Mouse (Mus musculus) B cell, adult 2 months (primary cell): ENCODE measurements around the gene Sdc3.
A peak's percentile ranks its signal among the peaks of the same experiment; 100 is the strongest.

Source experiments
- DNase-seq, 2 experiments: peaks; one replicate each; pipeline ENCODE4 v3.0.0; 2022

Gene Sdc3

DNA sequence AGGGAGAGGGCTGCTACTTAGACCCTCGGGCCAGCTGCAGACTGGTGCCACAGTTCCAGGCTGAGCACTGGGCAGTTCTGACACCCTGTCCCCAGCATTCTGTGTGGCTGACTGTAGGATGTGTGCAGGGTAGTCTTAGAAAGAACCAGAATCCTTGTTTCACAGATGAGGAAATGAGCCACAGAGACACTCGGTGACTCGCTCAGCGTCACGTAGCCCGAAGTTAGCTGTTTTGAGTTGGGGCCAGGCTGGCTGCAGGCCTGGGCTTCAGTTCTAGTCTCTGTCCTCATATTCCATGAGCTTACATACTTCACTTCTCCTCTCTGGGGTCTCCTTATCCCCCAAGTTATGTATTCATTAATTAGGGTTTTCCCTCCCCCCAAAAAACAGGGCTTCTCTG lies 3.6 kb downstream of the Sdc3 start:
- DNase-seq, result no peak

DNA sequence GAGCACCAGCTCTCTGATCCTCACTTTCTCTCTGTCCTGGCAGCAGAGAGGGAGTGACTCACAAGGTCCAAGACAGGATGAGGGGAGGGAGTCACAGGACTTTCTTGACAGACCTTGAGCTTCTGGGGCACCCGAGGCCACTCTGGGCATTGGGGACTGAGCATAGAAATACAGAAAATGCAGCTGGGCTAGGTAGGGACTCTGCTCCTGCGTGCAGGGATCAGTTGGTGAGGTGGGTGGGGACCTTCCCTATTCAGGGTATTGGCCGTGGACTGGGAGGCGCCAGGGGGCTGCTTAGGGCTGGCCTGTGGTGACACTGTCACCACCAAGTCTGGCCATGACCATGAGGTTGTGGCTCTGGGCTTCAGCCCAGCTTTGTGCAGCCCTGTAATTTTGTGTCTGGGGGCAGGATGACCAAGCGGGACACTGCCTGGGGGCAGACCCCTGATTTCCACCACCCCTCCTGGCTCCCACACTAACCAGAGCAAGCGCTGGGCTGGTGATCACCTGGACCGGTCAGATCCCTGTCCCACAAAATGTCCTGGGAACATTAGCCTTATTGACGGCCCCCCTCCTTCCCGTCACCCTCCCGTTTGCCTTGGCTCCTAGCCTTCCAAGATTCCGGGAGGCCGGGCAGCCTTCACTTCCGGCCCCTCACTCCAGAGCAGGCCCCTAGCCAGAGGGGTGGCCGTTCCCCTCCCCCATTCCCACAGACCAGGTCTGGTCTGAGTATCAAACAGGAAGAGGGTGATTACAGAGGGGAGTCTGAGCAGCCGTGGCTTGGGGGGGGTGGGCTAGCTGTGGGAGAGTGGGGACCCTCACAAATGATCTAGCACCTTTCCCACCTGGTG lies 5.1 kb downstream of the Sdc3 start:
- no peak for DNase-seq

GRCm38 (mm10) chr4:130798416-130798815 lies 6.1 kb downstream of the Sdc3 start:
- no peak for DNase-seq

DNA sequence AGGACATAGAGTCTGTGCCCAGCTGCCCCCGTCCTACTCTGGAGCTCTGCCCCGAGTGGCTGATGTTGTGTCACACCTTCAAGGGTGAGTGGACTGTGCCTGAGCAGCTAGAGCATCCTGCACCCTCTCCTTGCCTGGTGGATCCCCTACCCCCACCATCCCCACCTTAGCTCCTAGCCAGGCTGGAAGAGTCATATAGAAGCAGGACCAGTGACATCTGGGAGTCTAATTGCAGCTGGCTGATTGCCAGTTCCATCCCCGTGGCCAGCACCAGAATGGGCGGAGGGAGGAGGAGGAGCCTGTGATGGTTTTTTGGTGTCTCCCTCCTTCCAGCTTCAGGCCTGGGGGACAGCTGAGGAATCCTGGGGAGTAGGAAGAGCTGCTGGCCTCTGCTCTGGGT lies 6.8 kb downstream of the Sdc3 start:
- DNase-seq, result no peak

DNA sequence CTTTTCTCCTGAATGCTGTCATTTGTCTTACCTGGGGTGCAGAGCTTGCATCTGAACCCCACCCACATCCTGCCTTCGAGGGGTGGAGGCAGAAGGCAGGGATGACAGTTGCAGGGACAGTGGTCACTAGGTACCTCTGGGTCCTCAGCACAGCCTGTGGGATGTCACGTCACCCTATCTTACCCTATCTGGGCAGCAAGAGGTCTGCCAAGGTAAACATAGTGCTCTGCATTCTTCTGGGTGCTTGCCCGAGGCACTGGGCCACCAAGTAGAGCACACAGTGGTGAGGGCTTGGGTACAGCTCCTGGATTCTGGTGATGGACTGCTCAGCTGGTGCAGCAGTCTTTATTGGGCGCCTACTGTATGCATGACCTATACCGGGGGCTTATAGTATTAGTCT lies 7.2 kb downstream of the Sdc3 start:
- no peak for DNase-seq

DNA sequence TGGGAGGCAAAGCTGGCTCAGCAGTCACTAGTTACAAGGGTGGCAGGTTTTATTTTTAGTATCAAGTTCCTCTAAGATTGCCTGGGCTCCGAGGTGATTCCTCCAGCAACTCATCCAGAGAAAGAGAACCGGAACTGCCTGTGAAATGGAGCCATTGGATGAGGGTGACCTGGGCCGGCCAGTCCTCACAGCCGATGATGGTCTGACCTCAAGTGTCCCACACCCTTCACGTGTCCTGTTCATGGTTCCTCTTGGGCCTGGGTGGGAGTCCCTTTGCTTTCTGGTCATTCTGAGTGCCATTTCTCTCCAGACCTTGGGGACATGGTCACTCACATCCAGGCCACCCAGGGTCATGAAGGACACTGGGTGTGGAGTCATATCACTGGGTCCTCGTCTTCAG lies 7.8 kb downstream of the Sdc3 start:
- no peak for DNase-seq

DNA sequence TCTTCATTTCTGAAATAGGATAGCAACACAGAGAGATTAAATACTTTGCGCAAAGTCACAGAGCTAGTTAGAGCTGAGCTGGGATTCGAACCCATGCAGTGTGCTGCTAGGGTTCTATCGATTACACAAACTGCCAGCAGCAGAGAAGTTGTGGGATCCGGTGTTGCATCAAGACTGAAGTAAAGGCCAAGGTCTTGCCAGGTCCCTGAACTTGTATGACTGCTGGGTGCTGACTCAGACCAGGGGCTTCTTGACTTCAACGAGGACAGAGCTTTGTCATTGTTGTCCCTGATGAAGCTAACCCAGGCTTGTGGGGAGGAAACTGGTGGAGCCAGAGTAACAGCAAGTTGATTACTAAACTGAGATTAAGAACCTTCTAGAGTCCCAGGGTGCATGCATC lies 8.9 kb downstream of the Sdc3 start:
- no peak for DNase-seq

GRCm38 (mm10) chr4:130801624-130802329 lies 9.4 kb downstream of the Sdc3 start:
- DNase-seq, result peak; percentile 26 to 33

DNA sequence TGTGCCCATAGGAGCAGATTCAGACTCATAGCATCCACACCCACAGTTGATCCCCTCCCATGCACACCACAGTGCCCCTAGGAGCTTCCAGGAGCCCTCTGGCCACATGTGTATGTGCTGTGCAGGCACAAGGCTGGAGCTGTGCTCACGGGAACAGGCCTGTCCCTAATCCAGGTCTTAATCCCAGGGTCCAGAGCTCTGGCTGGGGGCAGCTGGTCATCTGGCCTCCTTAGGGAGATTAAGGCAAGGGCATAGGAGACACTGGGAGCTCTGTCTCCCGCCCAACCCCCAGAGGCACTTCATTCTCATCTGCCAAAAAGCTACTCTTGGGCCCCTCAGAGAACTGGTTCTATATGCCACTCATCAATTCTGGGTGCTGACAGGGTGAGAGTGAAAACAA lies 11.3 kb downstream of the Sdc3 start:
- DNase-seq, result no peak

DNA sequence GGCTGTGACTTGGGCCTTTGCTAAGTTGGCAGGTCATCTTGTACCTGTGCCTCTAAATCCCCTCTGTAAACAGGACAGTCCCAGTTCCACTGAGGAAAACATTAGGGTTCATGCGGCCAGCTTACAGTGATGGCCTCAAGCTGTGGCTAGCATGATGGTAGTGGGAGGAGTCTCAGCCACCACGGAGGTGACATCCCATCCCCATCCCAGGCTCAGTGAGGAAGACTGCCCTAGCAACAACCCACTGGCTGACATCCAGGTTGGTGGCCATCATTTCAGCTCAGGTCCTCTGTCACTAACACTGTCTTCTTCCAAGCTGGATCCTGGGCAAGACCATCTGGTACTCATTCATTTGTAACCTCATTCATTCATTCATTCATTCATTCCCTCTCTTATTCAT lies 12.0 kb downstream of the Sdc3 start:
- DNase-seq, result no peak

DNA sequence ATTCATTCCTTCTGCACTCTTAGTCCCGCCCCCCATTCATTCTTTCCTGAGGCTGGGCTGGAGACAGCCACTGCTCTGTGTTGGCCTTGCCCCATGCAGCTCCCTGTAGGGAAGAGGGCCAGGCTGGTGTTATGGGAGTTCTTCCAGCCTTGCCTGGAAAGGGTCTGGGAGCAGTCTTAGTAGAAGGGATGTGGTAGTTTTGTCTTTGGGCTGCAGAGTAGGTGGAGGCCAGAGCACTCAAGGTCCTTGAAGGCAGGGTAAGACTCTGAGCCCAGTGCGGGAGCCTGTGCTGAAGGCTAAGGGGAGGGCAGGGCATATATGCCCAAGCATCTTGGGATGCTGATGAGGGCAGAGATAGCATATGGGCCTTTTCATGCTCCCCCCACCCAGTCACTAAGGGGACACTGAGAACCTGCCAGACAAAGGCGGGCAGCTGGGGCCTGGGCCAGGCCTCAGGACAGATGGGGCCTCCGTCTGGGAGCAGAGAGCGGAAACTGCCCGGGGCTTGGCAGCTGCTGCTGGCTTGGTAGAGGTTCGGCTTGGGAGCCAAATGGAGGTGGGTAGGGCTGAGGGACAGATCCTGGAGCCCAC lies 12.5 kb downstream of the Sdc3 start:
- DNase-seq, result no peak

GRCm38 (mm10) chr4:130805746-130806145 lies 13.4 kb downstream of the Sdc3 start:
- no peak for DNase-seq

DNA sequence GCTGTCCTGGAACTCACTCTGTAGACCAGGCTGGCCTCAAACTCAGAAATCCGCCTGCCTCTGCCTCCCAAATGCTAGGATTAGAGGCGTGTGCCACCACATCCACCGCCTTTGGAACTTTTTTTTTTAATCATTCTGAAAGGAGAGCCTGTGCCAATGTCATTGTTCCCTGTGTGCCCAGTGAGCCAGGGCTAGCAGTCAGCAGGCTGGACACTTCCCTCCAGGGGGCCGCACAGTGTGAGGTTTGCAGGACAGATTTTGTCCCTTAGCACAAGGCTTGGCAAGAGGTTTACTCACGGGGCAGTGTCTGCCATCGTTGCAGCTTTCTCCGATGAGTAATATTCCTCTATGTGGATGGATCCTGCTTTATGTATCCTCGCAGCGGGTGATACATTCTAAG lies 14.4 kb downstream of the Sdc3 start:
- DNase-seq, result no peak

GRCm38 (mm10) chr4:130809784-130810183 lies 17.4 kb downstream of the Sdc3 start:
- no peak for DNase-seq

- DNase-seq, result no peak
Measured at GRCm38 (mm10) chr4:130810845-130811244, 18.5 kb downstream of the Sdc3 start.

DNA sequence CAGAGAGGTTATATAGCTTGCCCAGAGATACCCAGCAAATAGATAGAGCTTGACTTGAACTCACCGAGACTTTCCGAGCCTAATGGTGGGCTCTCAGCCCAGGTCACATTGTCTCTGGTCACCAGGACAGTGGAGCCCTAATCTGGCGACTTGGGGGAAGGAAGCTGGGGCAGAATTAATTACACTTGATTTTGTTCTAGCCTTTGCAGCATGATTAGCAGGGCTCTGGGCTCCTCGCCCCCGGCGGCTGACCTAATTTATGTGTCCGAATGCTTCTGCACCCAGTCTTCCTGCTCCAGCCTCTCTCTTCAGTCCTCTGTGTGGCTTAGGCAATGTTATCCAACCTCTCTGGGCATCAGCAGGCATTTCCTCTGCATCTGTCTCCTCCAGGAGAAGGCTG lies 19.0 kb downstream of the Sdc3 start:
- DNase-seq, result no peak

GRCm38 (mm10) chr4:130813958-130814357 lies 21.6 kb downstream of the Sdc3 start:
- no peak for DNase-seq

DNA sequence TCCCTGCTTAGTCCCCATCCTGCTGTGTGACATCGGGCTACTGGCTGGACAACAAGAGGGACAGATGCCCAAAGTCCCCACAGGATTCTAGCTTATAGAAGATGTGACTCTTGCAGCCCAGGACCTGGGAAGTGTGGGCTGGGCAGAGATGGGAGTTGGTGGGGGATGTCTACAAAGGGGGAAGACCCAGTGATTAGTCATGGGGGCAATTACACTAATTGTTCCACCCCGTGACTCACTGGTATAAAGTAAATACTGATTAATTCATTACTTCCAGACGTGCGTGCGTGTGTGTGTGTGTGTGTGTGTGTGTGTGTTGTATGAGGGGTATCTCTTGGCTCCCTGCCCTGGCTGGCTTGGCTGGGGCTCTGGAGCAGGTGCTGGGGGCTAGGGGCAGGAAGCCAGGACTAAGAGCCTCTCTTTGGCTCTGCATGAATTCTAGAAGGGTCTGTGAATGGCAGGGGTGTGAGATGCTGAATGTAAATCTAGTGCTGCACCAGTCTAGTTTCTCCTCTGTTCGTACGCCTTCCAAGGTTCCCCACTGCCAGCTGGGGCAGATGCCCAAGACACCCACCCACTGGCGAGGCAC lies 22.5 kb downstream of the Sdc3 start:
- DNase-seq, result no peak

DNA sequence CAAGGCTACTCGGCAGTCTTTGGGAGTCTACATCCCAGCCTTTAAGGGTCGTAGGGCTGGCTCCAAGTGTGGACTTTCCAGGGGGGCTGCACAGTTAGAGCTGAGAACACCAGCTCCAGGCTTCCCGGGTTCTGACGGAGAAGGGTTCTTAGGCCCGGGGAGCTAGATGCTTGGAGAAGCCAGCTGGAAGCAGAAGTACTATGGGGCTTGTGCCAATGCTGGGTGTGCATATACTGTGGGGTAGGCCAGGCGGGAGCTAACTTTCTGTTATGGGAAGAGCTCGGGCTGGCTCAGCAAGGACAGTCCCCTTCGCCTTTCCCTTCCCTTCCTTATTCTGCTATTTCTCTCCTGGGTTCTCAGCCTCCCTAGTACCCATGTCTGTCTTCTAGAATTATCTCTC lies 23.5 kb downstream of the Sdc3 start:
- DNase-seq, result no peak

- DNase-seq, result no peak
Measured at GRCm38 (mm10) chr4:130819806-130820205, 27.5 kb downstream of the Sdc3 start.

DNA sequence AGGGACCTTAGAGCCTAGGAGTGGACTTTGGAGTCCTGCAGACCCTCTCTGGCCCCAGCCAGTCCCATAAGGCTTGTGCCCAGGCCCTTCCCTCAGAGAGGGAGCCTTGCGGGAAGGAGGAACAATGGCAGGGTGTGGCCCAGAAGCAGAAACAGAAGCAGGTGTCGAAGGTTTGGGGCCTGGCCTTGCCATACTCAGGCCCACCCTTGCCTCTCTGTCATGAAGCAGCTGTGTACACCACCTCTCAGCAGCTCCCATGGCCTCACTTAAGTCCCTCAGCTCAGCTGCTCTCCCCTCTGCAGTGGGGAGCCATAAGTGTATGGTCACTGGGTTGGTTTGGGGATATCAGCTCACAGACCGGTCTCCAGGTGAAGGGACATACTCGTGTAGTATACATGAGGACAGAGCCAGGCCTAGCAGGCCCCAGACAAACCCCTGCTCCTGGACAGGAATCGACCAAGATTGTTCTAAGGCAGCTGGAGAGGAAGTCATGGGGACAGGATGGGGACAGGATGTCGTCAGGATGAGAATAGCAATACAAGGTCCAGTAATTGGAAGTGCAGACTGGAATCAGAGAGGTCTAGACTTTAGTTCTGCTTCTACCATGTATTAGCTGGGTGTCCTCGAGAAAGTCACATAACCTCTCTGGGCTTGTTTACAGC lies 28.4 kb downstream of the Sdc3 start:
- no peak for DNase-seq

DNA sequence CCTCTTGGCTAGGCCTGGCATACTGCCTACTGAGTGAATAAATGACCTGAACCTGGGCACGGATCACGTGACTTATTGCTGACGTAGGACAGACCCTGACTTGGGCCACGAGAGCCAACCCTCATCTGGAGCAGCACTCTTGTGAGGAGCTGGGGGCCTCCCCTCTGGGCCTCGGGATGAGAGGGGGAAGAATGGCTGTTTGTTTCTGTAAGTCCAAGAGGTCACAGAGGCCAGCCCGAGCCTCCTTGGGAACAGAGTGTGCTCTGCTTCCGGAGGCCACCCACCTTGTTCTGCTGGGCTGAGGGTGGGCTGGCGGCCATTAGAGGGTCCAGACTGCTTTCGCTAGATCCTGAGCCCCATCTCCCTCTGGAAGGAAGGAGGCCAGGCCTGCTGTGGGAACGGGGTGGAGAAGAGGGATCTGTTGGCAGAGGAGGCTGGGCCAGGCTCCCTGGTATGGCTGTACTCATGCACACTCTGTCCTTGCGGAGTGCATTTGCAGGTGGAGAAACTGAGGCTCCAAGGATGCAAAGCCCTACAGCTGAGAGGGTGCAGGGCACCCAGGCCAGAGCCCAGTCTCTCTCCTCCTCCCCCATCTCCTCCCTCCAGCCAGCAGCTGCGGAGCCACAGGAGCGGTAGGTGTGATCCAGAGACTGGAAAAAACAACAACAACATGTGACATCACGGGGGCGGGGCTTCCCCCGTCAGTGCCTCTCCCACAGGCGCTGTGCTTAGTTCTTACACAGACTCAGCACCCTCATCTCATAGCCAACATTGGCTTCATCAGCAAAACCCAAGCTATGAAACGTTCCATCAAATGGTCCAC lies 36.7 kb downstream of the Sdc3 start:
- no peak for DNase-seq
